Mouse (Mus musculus) heart, embryonic 13.5 days (tissue): ENCODE measurements around the gene Upp2. TPM values are rescaled to one million over a fixed set of nuclear protein-coding genes. Genes with fewer than 3 reads are reported as not detected.
A peak's percentile ranks its signal among the peaks of the same experiment; 100 is the strongest.

Experiments
- ATAC-seq: fragments of 200-750 bp; cut with Nextera tagmentation; 2 replicates; pipeline ENCODE4 v1.8.0; 2017; ENCODE audit warnings: moderate TSS enrichment; ENCODE audit not compliant: insufficient number of reproducible peaks, low FRiP score, low TSS enrichment; ENCODE audit errors: extremely low read depth
- H3K27ac ChIP-seq: fragments of 300-500 bp; sonication (generic); replicated peaks from 2 replicates; pipeline ENCODE4 v1.5.1; 2015; ENCODE audit warnings: moderate library complexity, mild to moderate bottlenecking, inconsistent platforms
- H3K27me3 ChIP-seq: fragments of 300-500 bp; sonication (generic); replicated peaks from 2 replicates; pipeline ENCODE4 v1.6.1; 2015; ENCODE audit warnings: mild to moderate bottlenecking, inconsistent platforms
- H3K36me3 ChIP-seq: fragments of 300-500 bp; sonication (generic); 2 replicates; pipeline ENCODE4 v1.6.1; 2015; ENCODE audit warnings: mild to moderate bottlenecking, inconsistent platforms
- H3K4me1 ChIP-seq: fragments of 300-500 bp; sonication (generic); 2 replicates; pipeline ENCODE4 v1.6.1; 2015; ENCODE audit warnings: inconsistent platforms
- H3K4me2 ChIP-seq: fragments of 300-500 bp; sonication (generic); 2 replicates; pipeline ENCODE4 v1.6.1; 2015; ENCODE audit warnings: inconsistent platforms, mild to moderate bottlenecking, moderate library complexity
- H3K4me3 ChIP-seq: fragments of 300-500 bp; sonication (generic); 2 replicates; pipeline ENCODE4 v1.5.1; 2015; ENCODE audit warnings: moderate library complexity, mild to moderate bottlenecking, inconsistent platforms
- H3K9ac ChIP-seq: fragments of 300-500 bp; sonication (generic); 2 replicates; pipeline ENCODE4 v1.6.1; 2015; ENCODE audit warnings: inconsistent platforms, mild to moderate bottlenecking, moderate library complexity
- H3K9me3 ChIP-seq: fragments of 300-500 bp; sonication (generic); 2 replicates; pipeline ENCODE4 v1.6.1; 2016; ENCODE audit warnings: inconsistent platforms
- WGBS: fragments of 180-500 bp; shearing (Covaris S2); methylation state at CpG from one replicate; pipeline ENCODE4 v1.1.7; 2015; ENCODE audit warnings: mixed read lengths; 5-methylcytosine and 5-hydroxymethylcytosine counted together
- polyA plus RNA-seq: library from polyadenylated mRNA; unstranded; fragments of >200 nt; fragmentation: Nextera tagmentation; extraction: Ambion mirVana; gene quantifications from 2 replicates; pipeline ENCODE4 v1.2.1, GENCODE M21; 2015

The Upp2 gene
- polyA plus RNA-seq, 1 experiment from 2014 or later = 6.4 TPM

- 31% methylated on average over 9 of the region's 9 CpGs for WGBS
- 0 out of 2 replicates have a peak overlapping the region, but pooled peaks have one; percentile 53 for H3K27ac ChIP-seq
- H3K9me3 ChIP-seq = no peaks in the 10 kb centered on the region
- H3K27me3 ChIP-seq = no peaks in the 10 kb centered on the region
- H3K36me3 ChIP-seq = no peaks in the 10 kb centered on the region
- peaks cover 87% of the 10 kb centered on the region for H3K4me1 ChIP-seq
- H3K4me2 ChIP-seq = peak overlapping the region; percentile 46
- no peak overlapping the region for H3K4me3 ChIP-seq
- 0 out of 2 replicates have a peak overlapping the region, but pooled peaks have one; percentile 33 for H3K9ac ChIP-seq
- no peak for ATAC-seq
These were observed 16.6 kb upstream of the Upp2 start for GRCm38 (mm10) chr2:58550488-58550887.

GRCm38 (mm10) chr2:58551866-58552265 is 15.2 kb upstream of the Upp2 start:
- 35% methylated on average over 6 of the region's 6 CpGs for WGBS
- Histone ChIP-seq H3K4me1 (peaks cover 87% of the 10 kb centered on the region), H3K27me3 (no peaks in the 10 kb centered on the region), H3K4me2 (0 out of 2 replicates have a peak overlapping the region, but pooled peaks have one; percentile 7), H3K9me3 (no peaks in the 10 kb centered on the region), H3K4me3 (no peak overlapping the region), H3K9ac (peak overlapping the region; percentile 61; the same call in 1 of the 2 replicates), H3K36me3 (no peaks in the 10 kb centered on the region), H3K27ac (0 out of 2 replicates have a peak overlapping the region, but pooled peaks have one; percentile 36)
- ATAC-seq = no peak

- no peak overlapping the region for H3K4me3 ChIP-seq
- H3K9ac ChIP-seq = 0 out of 2 replicates have a peak overlapping the region, but pooled peaks have one; percentile 61
- H3K27ac ChIP-seq = 0 out of 2 replicates have a peak overlapping the region, but pooled peaks have one; percentile 36
- H3K4me1 ChIP-seq = peaks cover 83% of the 10 kb centered on the region
- no peaks in the 10 kb centered on the region for H3K36me3 ChIP-seq
- no peaks in the 10 kb centered on the region for H3K9me3 ChIP-seq
- H3K4me2 ChIP-seq = 0 out of 2 replicates have a peak overlapping the region, but pooled peaks have one; percentile 7
- H3K27me3 ChIP-seq = no peaks in the 10 kb centered on the region
- ATAC-seq = no peak
- WGBS = 36% methylated on average over 3 of the region's 3 CpGs
These were observed 14.8 kb upstream of the Upp2 start for GRCm38 (mm10) chr2:58552296-58552695.

- H3K9ac ChIP-seq = no peak overlapping the region
- H3K4me2 ChIP-seq = no peak overlapping the region
- no peak for ATAC-seq
- 71% methylated on average over 9 of the region's 9 CpGs for WGBS
- H3K9me3 ChIP-seq = no peaks in the 10 kb centered on the region
- H3K27me3 ChIP-seq = no peaks in the 10 kb centered on the region
- no peak overlapping the region for H3K4me3 ChIP-seq
- H3K36me3 ChIP-seq = no peaks in the 10 kb centered on the region
- no peak overlapping the region for H3K27ac ChIP-seq
- H3K4me1 ChIP-seq = peaks cover 56% of the 10 kb centered on the region
These were observed 9.9 kb upstream of the Upp2 start for GRCm38 (mm10) chr2:58557045-58557845.

GRCm38 (mm10) chr2:58562137-58562536 is 5.0 kb upstream of the Upp2 start:
- Histone ChIP-seq H3K4me1 (peaks cover 60% of the 10 kb centered on the region), H3K4me2 (0 out of 2 replicates have a peak overlapping the region, but pooled peaks have one; percentile 82)
- WGBS = 49% methylated on average over 4 of the region's 4 CpGs

GRCm38 (mm10) chr2:58565267-58565666 is 1.8 kb upstream of the Upp2 start:
- ATAC-seq = 0 out of 2 replicates have a peak, but pooled peaks have one; percentile 28
- Histone ChIP-seq H3K27ac (peak overlapping the region; percentile 98), H3K36me3 (no peaks in the 10 kb centered on the region), H3K4me3 (peak overlapping the region; percentile 96), H3K27me3 (no peaks in the 10 kb centered on the region), H3K9me3 (no peaks in the 10 kb centered on the region), H3K4me1 (peaks cover 57% of the 10 kb centered on the region), H3K4me2 (peak overlapping the region; percentile 82), H3K9ac (peak overlapping the region; percentile 97)
- WGBS = 16% methylated on average over 6 of the region's 6 CpGs

More at GRCm38 (mm10) chr2:58562137-58562536, 5.0 kb upstream of the Upp2 start:
- Histone ChIP-seq H3K4me3 (no peak overlapping the region), H3K36me3 (no peaks in the 10 kb centered on the region), H3K27me3 (no peaks in the 10 kb centered on the region), H3K9ac (no peak overlapping the region), H3K27ac (peak overlapping the region; percentile 58), H3K9me3 (no peaks in the 10 kb centered on the region)
- no peak for ATAC-seq

- Histone ChIP-seq H3K36me3 (no peaks in the 10 kb centered on the region), H3K4me3 (peak overlapping the region; percentile 96), H3K27ac (peak overlapping the region; percentile 98), H3K9ac (peak overlapping the region; percentile 97), H3K9me3 (no peaks in the 10 kb centered on the region), H3K4me2 (peak overlapping the region; percentile 82), H3K4me1 (peaks cover 57% of the 10 kb centered on the region), H3K27me3 (no peaks in the 10 kb centered on the region)
- 4% methylated on average over 6 of the region's 6 CpGs for WGBS
- no peak for ATAC-seq
These were observed 1.1 kb upstream of the Upp2 start for GRCm38 (mm10) chr2:58566049-58566409.

GRCm38 (mm10) chr2:58566410-58567065 is 560 bp upstream of the Upp2 start:
- peak overlapping the region; percentile 98 for H3K27ac ChIP-seq
- WGBS = under 1% methylated on average over 67 of the region's 78 CpGs
- H3K36me3 ChIP-seq = no peaks in the 10 kb centered on the region
- H3K9ac ChIP-seq = peak overlapping the region; percentile 97
- ATAC-seq = peak; percentile 17; the same call in 1 of the 2 replicates
- no peaks in the 10 kb centered on the region for H3K9me3 ChIP-seq
- peaks cover 57% of the 10 kb centered on the region for H3K4me1 ChIP-seq
- H3K27me3 ChIP-seq = no peaks in the 10 kb centered on the region
- H3K4me2 ChIP-seq = peak overlapping the region; percentile 82
- H3K4me3 ChIP-seq = peak overlapping the region; percentile 96

GRCm38 (mm10) chr2:58567866-58568719 is 995 bp downstream of the Upp2 start:
- peak overlapping the region; percentile 82 for H3K4me2 ChIP-seq
- no peak for ATAC-seq
- WGBS = 6% methylated on average over 12 of the region's 12 CpGs

GRCm38 (mm10) chr2:58568841-58569645 is 1.9 kb downstream of the Upp2 start:
- H3K4me2 ChIP-seq = peak overlapping the region; percentile 82
- peaks cover 34% of the 10 kb centered on the region for H3K4me1 ChIP-seq
- H3K27ac ChIP-seq = peak overlapping the region; percentile 98
- H3K9me3 ChIP-seq = no peaks in the 10 kb centered on the region
- no peaks in the 10 kb centered on the region for H3K36me3 ChIP-seq
- H3K27me3 ChIP-seq = no peaks in the 10 kb centered on the region
- peak overlapping the region; percentile 96 for H3K4me3 ChIP-seq
- peak overlapping the region; percentile 97 for H3K9ac ChIP-seq
- WGBS = 73% methylated on average over 4 of the region's 4 CpGs
- no peak for ATAC-seq

More at GRCm38 (mm10) chr2:58567866-58568719, 995 bp downstream of the Upp2 start:
- Histone ChIP-seq H3K9ac (peak overlapping the region; percentile 97), H3K36me3 (no peaks in the 10 kb centered on the region), H3K4me3 (peak overlapping the region; percentile 96), H3K27ac (peak overlapping the region; percentile 98), H3K27me3 (no peaks in the 10 kb centered on the region), H3K4me1 (peaks cover 43% of the 10 kb centered on the region), H3K9me3 (no peaks in the 10 kb centered on the region)
